Mouse (Mus musculus) liver, postnatal 0 days (tissue): ENCODE measurements around the gene Fgf14. TPM values are rescaled to one million over a fixed set of nuclear protein-coding genes. Genes with fewer than 3 reads are reported as not detected.

ENCODE experiments used
- ATAC-seq: fragments of 200-750 bp; cut with Nextera tagmentation; 2 replicates; pipeline ENCODE4 v1.8.0; 2017; ENCODE audit warnings: mild to moderate bottlenecking, moderate library complexity
- DNase-seq: peaks from one replicate; pipeline ENCODE4 v3.0.0-alpha.2; 2016
- H3K27ac ChIP-seq: fragments of 300-500 bp; sonication (generic); 2 replicates; pipeline ENCODE4 v1.5.1; 2014; ENCODE audit warnings: antibody characterized with exemption, moderate library complexity, mild to moderate bottlenecking, low read depth
- H3K27me3 ChIP-seq: fragments of 300-500 bp; sonication (generic); 2 replicates; pipeline ENCODE4 v1.6.1; 2014; ENCODE audit warnings: low read length, control low read depth, mixed read lengths; ENCODE audit not compliant: insufficient read depth
- H3K36me3 ChIP-seq: fragments of 300-500 bp; sonication (generic); replicated peaks from 2 replicates; pipeline ENCODE4 v1.6.1; 2014; ENCODE audit warnings: mild to moderate bottlenecking, control low read depth, low read length, moderate library complexity, mixed read lengths; ENCODE audit not compliant: insufficient read depth
- H3K4me1 ChIP-seq: fragments of 300-500 bp; sonication (generic); 2 replicates; pipeline ENCODE4 v1.6.1; 2014; ENCODE audit warnings: antibody characterized with exemption, mild to moderate bottlenecking, control low read depth; ENCODE audit not compliant: insufficient read depth
- H3K4me2 ChIP-seq: fragments of 300-500 bp; sonication (generic); 2 replicates; pipeline ENCODE4 v1.6.1; 2014; ENCODE audit warnings: low read depth, mild to moderate bottlenecking, low read length, moderate library complexity, mixed read lengths
- H3K4me3 ChIP-seq: fragments of 300-500 bp; sonication (generic); 2 replicates; pipeline ENCODE4 v1.5.1; 2014; ENCODE audit warnings: low read depth, low read length
- H3K9ac ChIP-seq: fragments of 300-500 bp; sonication (generic); replicated peaks from 2 replicates; pipeline ENCODE4 v1.6.1; 2014; ENCODE audit warnings: mild to moderate bottlenecking, moderate library complexity
- H3K9me3 ChIP-seq: fragments of 300-500 bp; sonication (generic); 2 replicates; pipeline ENCODE4 v1.6.1; 2016; ENCODE audit warnings: mild to moderate bottlenecking, control low read depth, low read length, mixed read lengths
- CTCF ChIP-seq: sonication (generic); IDR thresholded peaks from 2 replicates; pipeline ENCODE4 v1.5.1; 2016; ENCODE audit warnings: antibody characterized with exemption, low read depth
- EP300 ChIP-seq: IDR thresholded peaks from 2 replicates; pipeline ENCODE4 v1.6.1; 2016; ENCODE audit warnings: antibody characterized with exemption, low read depth, mild to moderate bottlenecking
- WGBS: fragments of 180-500 bp; shearing (Covaris S2); extraction: QIAGEN DNeasy Blood & Tissue Kit; methylation state at CpG from one replicate; pipeline ENCODE4 v1.1.7; 2014; ENCODE audit not compliant: insufficient replicate concordance; 5-methylcytosine and 5-hydroxymethylcytosine counted together
- polyA plus RNA-seq: library from polyadenylated mRNA; unstranded; fragments of >200 nt; fragmentation: Nextera tagmentation; extraction: Ambion mirVana; gene quantifications from 2 replicates; pipeline ENCODE4 v1.2.1, GENCODE M21; 2015

The Fgf14 gene
- polyA plus RNA-seq, 1 experiment from 2014 or later: not detected

- Histone ChIP-seq H3K9me3 (no peaks in the 10 kb centered on the region), H3K4me3 (no peak overlapping the region), H3K36me3 (no peaks in the 10 kb centered on the region), H3K27me3 (no peaks in the 10 kb centered on the region), H3K4me1 (no peaks in the 10 kb centered on the region), H3K9ac (no peak overlapping the region), H3K27ac (no peak overlapping the region), H3K4me2 (no peak overlapping the region)
- DNase-seq (no peak), ATAC-seq (no peak)
- WGBS: 17% methylated on average over 1 of the region's 1 CpGs
- TF ChIP-seq EP300 (no peak), CTCF (peak; percentile 24; the same call in 1 of the 2 replicates)
Observed at GRCm38 (mm10) chr14:124222447-124222846, 454.5 kb downstream of the Fgf14 start.

DNA sequence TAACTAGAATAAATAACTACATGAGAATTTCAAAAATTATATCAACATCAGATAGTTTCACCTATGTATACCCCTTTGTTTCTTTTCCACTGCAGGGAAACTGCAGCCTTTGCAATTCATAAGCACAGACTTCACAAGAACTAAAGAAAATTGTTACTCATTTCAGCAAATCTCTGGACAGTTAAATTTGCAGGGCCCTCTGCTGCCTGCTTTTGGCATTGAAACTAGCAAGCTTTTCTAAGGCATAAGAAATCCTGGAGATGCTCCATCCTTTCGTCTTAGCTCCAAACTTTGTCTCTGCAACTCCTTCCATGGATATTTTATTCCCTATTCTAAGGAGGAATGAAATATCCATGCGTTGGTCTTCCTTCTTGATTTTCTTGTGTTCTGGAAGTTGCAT is 455.9 kb downstream of the Fgf14 start:
- ATAC-seq: no peak
- 47% methylated on average over 2 of the region's 2 CpGs for WGBS
- Histone ChIP-seq H3K36me3 (no peaks in the 10 kb centered on the region), H3K9me3 (no peaks in the 10 kb centered on the region), H3K9ac (no peak overlapping the region), H3K4me3 (no peak overlapping the region), H3K27ac (no peak overlapping the region), H3K4me2 (no peak overlapping the region), H3K4me1 (no peaks in the 10 kb centered on the region), H3K27me3 (no peaks in the 10 kb centered on the region)
- TF ChIP-seq CTCF: no peak
- no peak for TF ChIP-seq EP300
- DNase-seq: no peak

DNA sequence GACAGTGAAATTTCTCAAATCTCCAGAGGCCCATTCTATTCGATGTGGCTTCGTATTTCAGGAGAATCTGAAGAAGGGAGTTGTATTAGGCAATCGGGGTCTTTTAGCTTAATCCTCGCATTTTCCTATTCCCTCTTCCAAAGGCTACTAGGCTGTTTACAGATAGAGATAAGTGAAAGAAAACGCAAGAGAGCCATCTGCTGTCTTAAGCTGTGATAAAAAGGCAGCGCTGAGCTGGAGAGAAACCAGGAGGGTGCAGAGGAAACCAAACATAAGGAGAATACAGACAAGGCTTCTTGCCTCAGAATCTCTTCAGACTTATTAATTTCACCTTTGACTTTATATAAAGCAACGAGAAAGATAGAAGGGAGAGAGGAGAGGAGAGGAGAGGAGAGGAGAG is 481.1 kb downstream of the Fgf14 start:
- no peak overlapping the region for H3K4me3 ChIP-seq
- 11% methylated on average over 7 of the region's 7 CpGs for WGBS
- H3K4me1 ChIP-seq: no peaks in the 10 kb centered on the region
- H3K27ac ChIP-seq: no peak overlapping the region
- no peak for ATAC-seq
- H3K36me3 ChIP-seq: no peaks in the 10 kb centered on the region
- no peak for TF ChIP-seq EP300
- no peak for TF ChIP-seq CTCF
- no peaks in the 10 kb centered on the region for H3K9me3 ChIP-seq
- no peak for DNase-seq
- H3K4me2 ChIP-seq: no peak overlapping the region
- peaks cover 7% of the 10 kb centered on the region; the same call in 1 of the 2 replicates for H3K27me3 ChIP-seq
- H3K9ac ChIP-seq: no peak overlapping the region

GRCm38 (mm10) chr14:124195331-124195730 is 481.6 kb downstream of the Fgf14 start:
- Histone ChIP-seq H3K4me1 (no peaks in the 10 kb centered on the region), H3K4me2 (no peak overlapping the region), H3K9me3 (no peaks in the 10 kb centered on the region), H3K36me3 (no peaks in the 10 kb centered on the region), H3K27ac (no peak overlapping the region), H3K4me3 (no peak overlapping the region), H3K9ac (no peak overlapping the region), H3K27me3 (peaks cover 7% of the 10 kb centered on the region; the same call in 1 of the 2 replicates)
- DNase-seq (no peak), ATAC-seq (no peak)
- 28% methylated on average over 10 of the region's 10 CpGs for WGBS
- TF ChIP-seq CTCF: no peak
- no peak for TF ChIP-seq EP300

DNA sequence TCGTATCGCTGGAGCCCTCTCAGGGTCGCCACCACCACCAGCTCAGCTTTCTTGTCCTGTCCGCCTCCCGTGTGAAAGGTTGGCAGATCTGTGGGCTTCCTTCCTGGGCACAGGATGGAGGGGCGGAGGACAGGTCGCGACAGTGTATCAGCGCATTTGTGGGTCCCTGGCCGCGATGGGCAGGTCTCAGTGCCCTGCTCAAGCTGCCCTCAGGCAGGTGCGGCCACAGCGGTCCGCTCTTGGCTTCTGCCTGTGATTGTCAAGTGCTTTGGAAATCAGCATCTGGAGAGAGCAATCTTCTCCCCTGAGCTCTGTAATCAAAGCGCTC is 484.1 kb downstream of the Fgf14 start:
- no peaks in the 10 kb centered on the region for H3K9me3 ChIP-seq
- no peak for DNase-seq
- H3K4me2 ChIP-seq: no peak overlapping the region
- TF ChIP-seq EP300 (no peak), CTCF (no peak)
- no peak overlapping the region for H3K9ac ChIP-seq
- no peaks in the 10 kb centered on the region for H3K36me3 ChIP-seq
- H3K27ac ChIP-seq: no peak overlapping the region
- WGBS: 8% methylated on average over 13 of the region's 15 CpGs
- no peak overlapping the region for H3K4me3 ChIP-seq
- no peak for ATAC-seq
- H3K27me3 ChIP-seq: peaks cover 7% of the 10 kb centered on the region; the same call in 1 of the 2 replicates
- H3K4me1 ChIP-seq: no peaks in the 10 kb centered on the region

GRCm38 (mm10) chr14:124191913-124192814 is 484.8 kb downstream of the Fgf14 start:
- H3K27me3 ChIP-seq: peaks cover 7% of the 10 kb centered on the region; the same call in 1 of the 2 replicates
- H3K4me2 ChIP-seq: no peak overlapping the region
- H3K9ac ChIP-seq: no peak overlapping the region
- no peaks in the 10 kb centered on the region for H3K4me1 ChIP-seq
- H3K4me3 ChIP-seq: no peak overlapping the region
- DNase-seq (no peak), ATAC-seq (no peak)
- H3K9me3 ChIP-seq: no peaks in the 10 kb centered on the region
- no peaks in the 10 kb centered on the region for H3K36me3 ChIP-seq
- TF ChIP-seq CTCF: no peak
- TF ChIP-seq EP300: no peak
- no peak overlapping the region for H3K27ac ChIP-seq
- 4% methylated on average over 38 of the region's 42 CpGs for WGBS

- no peaks in the 10 kb centered on the region for H3K4me1 ChIP-seq
- no peaks in the 10 kb centered on the region for H3K9me3 ChIP-seq
- 66% methylated on average over 1 of the region's 1 CpGs for WGBS
- H3K27ac ChIP-seq: no peak overlapping the region
- no peak overlapping the region for H3K4me3 ChIP-seq
- no peak for ATAC-seq
- no peak overlapping the region for H3K4me2 ChIP-seq
- H3K36me3 ChIP-seq: no peaks in the 10 kb centered on the region
- no peak for DNase-seq
- H3K9ac ChIP-seq: no peak overlapping the region
- TF ChIP-seq EP300 (no peak), CTCF (no peak)
- no peaks in the 10 kb centered on the region for H3K27me3 ChIP-seq
Observed at GRCm38 (mm10) chr14:124180265-124180664, 496.7 kb downstream of the Fgf14 start.
